Mouse (Mus musculus) heart, postnatal 0 days (tissue): Measurements from ENCODE around the gene Ccni.

Experiments
- CTCF ChIP-seq: IDR thresholded peaks from 2 replicates; pipeline ENCODE4 v1.5.1; 2016; ENCODE audit warnings: antibody characterized with exemption, control low read depth, low read depth
- EP300 ChIP-seq: IDR thresholded peaks from 2 replicates; pipeline ENCODE4 v1.6.1; 2016; ENCODE audit warnings: antibody characterized with exemption, low read depth

DNA sequence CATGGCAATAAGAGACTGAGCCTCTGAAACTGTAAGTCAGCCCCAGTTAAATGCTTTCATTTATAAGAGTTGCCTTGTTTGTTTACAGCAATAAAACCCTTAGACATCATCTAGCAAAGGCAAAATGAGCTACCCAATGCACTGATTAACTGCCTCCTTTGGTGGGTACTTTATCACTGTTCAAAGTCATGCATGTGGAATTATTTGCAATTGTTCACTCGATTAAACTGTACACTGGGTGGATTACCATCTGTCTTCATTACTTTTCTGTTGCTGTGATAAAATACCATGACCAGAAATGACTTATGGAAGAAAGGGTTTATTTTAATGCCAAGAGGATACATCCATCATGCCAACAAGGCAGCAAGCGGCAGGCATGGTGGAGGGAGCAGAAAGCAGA lies 39.0 kb upstream of the Ccni start:
- TF ChIP-seq CTCF, result no peak
- no peak for TF ChIP-seq EP300
